Mouse (Mus musculus) gastrocnemius, postnatal 14 days (tissue): ENCODE measurements at regions not wholly inside any gene's neighbourhood (a gene's known extent, or its start where the extent isn't known, plus 50 kb on each side); places are given as distances from the start of the nearest gene placed in this dataset.

Experiments used
- DNase-seq: peaks from one replicate; pipeline ENCODE4 v3.0.0; 2021; ENCODE audit warnings: mixed read lengths
- intact Hi-C: fragments of 180-260 bp; cut with DNase I; formaldehyde crosslinking; loops from one replicate; pipeline ENCODE4 v1.15.1; 2025; ENCODE audit warnings: low total_unique reads

DNA sequence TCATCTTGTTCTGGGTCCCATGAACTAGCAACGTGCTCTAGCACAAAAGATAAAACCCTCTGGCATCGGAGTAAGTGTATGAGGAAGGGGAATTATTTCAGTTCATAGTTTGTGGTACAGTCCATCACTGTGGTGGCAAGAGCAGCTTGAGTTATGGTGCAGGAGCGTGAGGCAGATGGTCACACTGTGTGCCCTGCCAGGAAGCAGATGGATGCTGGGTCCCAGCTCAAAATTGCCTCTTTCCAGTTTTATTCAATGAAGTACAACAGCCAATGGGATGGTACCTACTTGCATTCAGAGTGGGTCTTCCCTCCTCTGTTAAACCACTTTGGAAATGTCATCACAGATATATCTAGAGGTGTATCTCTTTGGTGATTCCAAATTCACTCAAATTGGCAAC is 551.7 kb upstream of the Id4 start:
- intact Hi-C loops = no loop called here
- no peak for DNase-seq

- DNase-seq = no peak
- intact Hi-C loops = no loop called here
Measured at GRCm38 (mm10) chr13:47712507-47712906, 548.5 kb upstream of the Id4 start.

GRCm38 (mm10) chr13:47716265-47716664 is 544.8 kb upstream of the Id4 start:
- DNase-seq = peak; percentile 28
- intact Hi-C loops = no loop called here

DNA sequence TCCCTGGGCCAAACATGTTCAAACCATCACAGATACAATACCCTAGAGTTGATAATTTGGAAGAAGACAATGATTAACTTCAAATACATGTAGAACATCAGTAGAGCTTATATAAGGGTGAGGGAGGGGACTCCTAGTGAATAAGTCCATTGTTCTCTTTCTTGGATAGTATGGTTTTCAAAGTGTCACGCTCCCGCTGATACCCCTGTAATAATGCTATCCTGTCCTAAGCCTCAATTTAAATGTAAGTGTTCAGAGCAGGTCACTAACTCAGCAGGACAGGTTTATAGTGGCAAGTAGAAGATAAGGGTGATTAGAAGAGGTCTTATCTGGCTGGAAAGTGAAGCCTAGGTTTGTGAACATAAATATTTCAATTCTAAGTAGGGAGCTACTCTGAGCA is 540.4 kb upstream of the Id4 start:
- DNase-seq = no peak
- intact Hi-C loops = no loop called here

GRCm38 (mm10) chr13:47734415-47734814 is 526.6 kb upstream of the Id4 start:
- intact Hi-C loops = no loop called here
- no peak for DNase-seq

GRCm38 (mm10) chr13:47735426-47736063 is 525.5 kb upstream of the Id4 start:
- intact Hi-C loops = no loop called here
- no peak for DNase-seq

DNA sequence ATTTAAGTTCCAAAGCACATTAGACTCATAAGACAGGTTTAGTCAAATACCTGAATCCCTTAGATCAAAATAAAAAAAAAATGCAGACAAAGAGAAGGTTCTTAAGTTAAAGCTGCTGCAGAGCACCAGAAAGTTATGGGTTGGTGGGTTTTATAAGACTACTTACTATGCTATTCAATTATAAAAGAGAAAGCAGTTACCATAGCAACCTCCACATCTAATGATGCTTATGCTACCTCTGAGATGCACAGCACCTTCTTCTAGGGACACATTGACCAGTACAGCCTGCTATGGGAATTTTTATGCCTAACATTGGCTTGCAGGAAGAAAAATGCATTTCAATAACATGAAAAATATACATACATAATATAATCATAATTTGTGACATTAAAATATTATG is 512.1 kb upstream of the Id4 start:
- no peak for DNase-seq

DNA sequence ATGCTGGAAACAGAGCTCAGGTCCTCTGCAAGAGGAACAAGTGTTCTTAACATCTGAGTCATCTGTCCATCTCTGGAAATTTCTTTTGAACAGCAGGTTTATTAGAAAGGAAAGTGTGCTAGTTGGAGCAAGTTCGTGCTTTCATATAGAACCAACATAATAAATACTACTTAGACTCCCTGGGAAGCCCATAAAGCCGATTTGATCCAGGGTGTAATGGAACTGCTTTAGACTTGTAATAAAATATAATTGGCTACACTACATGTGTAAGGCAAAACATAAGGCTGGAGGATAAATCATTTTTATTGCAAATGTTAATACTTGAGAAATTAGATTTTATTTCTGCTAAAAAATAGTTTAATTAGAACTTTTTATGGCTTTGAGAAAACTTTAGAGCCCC is 510.0 kb upstream of the Id4 start:
- intact Hi-C loops = no loop called here

More for the DNA sequence above, 512.1 kb upstream of the Id4 start:
- intact Hi-C loops = no loop called here

GRCm38 (mm10) chr13:47764802-47765597 is 496.0 kb upstream of the Id4 start:
- no peak for DNase-seq
- intact Hi-C loops = no loop called here

More for the DNA sequence above, 510.0 kb upstream of the Id4 start:
- no peak for DNase-seq

DNA sequence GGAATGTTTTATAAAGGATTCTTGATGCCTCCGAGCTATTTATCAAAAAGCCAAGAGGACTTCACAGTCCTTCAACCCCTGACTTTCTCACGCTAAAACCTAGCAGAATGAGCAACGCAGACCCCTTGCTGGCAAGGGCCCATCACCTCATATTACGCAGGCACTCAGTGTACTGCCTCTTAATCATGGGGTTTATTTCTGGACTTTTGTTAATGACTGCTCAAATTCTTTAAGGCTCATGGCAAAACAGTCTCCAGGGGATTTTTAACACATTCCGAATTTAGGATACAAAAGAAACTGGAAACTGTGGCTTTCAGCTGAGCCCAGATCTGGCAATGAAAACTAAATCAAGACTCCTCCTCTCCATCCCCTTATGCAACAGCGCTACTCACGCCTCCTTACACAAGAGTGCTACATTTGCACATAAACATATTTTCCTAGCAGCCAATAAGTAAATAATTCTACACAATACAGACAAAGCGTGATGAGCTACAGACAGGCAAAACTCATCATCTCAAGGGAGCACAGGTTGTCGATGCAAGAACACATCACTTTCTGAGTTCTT is 492.0 kb upstream of the Id4 start:
- intact Hi-C loops = no loop called here
- DNase-seq = no peak

DNA sequence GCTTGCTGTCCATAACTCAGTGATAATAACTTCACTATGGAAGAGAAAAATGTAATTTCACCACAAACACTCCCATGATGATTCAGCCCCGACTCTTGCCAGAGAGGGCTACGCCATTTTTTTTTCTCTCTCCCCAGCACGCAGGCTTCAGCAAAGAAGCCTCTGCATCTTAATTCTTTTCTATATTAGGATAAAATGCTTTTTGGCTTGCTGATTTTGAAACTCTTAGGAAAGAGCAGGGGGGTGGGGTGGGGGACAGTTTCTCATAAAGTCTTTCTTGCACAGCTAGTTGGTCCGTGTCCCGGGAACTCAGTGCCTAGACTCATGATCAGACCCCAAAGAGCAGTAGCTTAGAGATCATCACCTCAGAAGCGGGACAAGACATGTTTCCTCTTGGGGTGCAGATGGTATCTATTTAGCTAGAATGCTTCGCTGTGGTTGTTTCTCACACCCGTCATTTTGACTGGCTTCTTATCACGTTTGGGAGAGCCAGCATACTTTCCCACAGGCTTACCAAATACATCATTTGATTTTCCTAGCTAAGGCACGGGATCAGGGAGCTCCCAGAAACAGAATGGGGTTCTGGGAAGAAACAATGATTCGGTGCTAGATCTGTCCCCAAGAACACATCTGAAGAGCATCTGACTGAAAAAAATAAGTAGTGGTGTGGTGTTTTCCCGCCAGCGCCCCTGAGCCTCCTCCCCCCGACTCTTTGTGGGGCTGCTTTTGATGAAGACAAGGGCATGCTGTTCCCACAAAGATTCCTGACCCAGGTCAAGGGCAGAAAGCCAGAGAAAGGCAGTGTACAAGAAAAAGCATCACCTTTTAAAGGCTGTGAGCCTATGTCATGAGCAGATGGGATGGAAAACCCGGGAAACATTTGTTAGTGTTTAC is 483.6 kb upstream of the Id4 start:
- DNase-seq = peak; percentile 20
- intact Hi-C loops = no loop called here

GRCm38 (mm10) chr13:47778218-47779009 is 482.6 kb upstream of the Id4 start:
- intact Hi-C loops = no loop called here
- DNase-seq = no peak

GRCm38 (mm10) chr13:47784406-47784805 is 476.6 kb upstream of the Id4 start:
- intact Hi-C loops = no loop called here
- no peak for DNase-seq

DNA sequence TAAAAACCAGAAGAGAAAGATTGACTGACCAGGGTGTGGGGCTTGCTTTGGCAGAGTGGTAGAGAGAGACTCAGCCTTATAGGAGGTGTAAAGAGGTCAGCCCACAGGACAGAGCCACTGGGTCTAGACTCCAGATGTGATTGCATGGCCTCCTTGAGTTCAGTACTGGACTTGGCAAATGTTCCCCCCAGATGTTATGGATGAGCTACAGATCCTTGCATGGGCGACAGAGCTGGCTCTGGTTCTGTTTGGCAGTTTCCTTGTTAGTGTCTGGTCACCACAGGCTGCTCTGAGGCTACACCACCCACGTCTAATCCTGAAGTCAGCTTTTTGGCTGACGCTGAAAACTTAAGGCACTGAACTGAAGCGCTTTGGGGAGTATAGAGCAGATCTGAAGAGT is 463.2 kb upstream of the Id4 start:
- DNase-seq = peak; percentile 50
- intact Hi-C loops = no loop called here

DNA sequence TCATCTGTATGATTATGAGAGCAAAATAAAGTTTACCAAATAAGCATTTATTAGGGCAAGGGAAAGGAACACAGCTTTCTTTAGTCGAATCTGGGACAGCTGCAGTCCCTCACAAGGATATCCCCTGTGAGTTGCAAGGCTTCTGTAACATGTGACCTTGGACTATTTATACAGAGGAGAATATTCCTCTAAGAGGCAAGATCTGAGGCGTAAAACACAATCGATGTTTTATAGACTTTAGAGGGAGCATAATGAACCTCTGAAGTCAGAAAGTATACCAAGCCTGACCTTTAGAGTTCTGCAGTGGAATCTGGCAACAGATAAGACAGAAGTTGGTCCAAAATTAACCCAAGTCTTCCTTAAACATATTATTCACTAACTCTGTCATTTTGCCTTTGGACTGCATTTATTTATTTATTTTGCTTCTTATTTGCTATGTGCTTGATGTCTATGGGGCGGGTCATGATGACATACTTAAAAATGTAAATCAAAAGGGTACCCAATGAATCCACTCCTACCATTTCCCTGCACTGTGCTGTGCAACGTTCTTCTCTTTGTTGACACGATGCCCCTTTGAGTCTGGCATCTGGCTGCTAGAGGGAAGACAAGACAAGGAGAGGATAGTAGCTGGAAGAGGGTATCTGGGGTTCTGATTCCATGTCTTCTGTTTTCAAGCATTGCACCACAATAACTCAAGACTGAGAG is 449.2 kb upstream of the Id4 start:
- intact Hi-C loops = no loop called here
- no peak for DNase-seq

GRCm38 (mm10) chr13:47818924-47819564 is 442.0 kb upstream of the Id4 start:
- intact Hi-C loops = no loop called here
- DNase-seq = no peak

GRCm38 (mm10) chr13:47836491-47836890 is 424.5 kb upstream of the Id4 start:
- peak; percentile 30 for DNase-seq
- intact Hi-C loops = loop anchor here (5.0 to 10.0 kb wide), 2 partner anchors 441 to 628 kb away; no protein-coding TSS in a partner anchor

DNA sequence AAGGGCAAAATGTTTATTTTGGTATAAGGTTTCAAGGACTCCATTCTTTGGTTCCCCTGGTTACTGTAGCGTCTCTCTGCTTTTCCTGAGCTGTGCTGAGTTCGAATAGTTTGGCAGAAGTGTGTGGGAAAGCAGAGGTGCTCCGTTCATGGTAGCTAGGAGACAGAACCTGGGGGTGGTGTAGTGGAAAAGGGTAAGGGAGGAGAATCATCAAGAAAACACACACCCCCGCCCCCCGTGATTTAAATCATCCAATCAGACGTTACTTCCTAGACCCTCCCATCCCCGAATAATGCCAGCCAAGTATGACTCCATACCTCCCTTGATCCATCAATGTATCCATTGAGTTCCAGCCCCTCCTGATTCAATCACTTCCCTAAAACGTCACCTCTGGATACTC is 418.6 kb upstream of the Id4 start:
- intact Hi-C loops = no loop called here

More for the DNA sequence above, 418.6 kb upstream of the Id4 start:
- DNase-seq = no peak
